Mouse (Mus musculus): Measurements from ENCODE around the gene Rem2. TPM values are rescaled to one million over a fixed set of nuclear protein-coding genes. Genes with fewer than 3 reads are reported as not detected.

Gene Rem2
- polyA plus RNA-seq, 1 experiment, result 7.9 TPM

GRCm38 (mm10) chr14:54516710-54517310 is 40.9 kb downstream of the Rem2 start:
- TF ChIP-seq CTCF (IDR thresholded peaks at IDR 0.05; ENCODE audit: extremely low read depth, insufficient read depth, low read length), result no peak
- no peak for TF ChIP-seq POLR2A (IDR thresholded peaks at IDR 0.05; ENCODE audit: extremely low read depth, insufficient read depth, low read length)
- H3K4me1 ChIP-seq (ENCODE audit: control insufficient read depth, insufficient read depth, low read length), result peaks cover 6% of the 10 kb centered on the region; the same call in 1 of the 2 replicates
- peak overlapping the region; percentile 50 for H3K4me3 ChIP-seq (ENCODE audit: insufficient read depth, low read length)
- no peak overlapping the region for H3K27ac ChIP-seq (ENCODE audit: insufficient read depth, low read length)

- peaks cover 2% of the 10 kb centered on the region; the same call in 1 of the 2 replicates for H3K4me1 ChIP-seq (ENCODE audit: control insufficient read depth, insufficient read depth, low read length)
- H3K4me3 ChIP-seq (ENCODE audit: insufficient read depth, low read length), result no peak overlapping the region
- no peak overlapping the region for H3K27ac ChIP-seq (ENCODE audit: insufficient read depth, low read length)
- TF ChIP-seq POLR2A (IDR thresholded peaks at IDR 0.05; ENCODE audit: extremely low read depth, insufficient read depth, low read length), result no peak
These were observed 47.7 kb downstream of the Rem2 start for GRCm38 (mm10) chr14:54523600-54523999.

GRCm38 (mm10) chr14:54527227-54528006 is 51.5 kb downstream of the Rem2 start:
- Histone ChIP-seq H3K27ac (ENCODE audit: insufficient read depth, low read length) (no peak overlapping the region), H3K4me3 (ENCODE audit: insufficient read depth, low read length) (peak overlapping the region; percentile 22), H3K4me1 (ENCODE audit: control insufficient read depth, insufficient read depth, low read length) (peaks cover 2% of the 10 kb centered on the region; the same call in 1 of the 2 replicates)
- TF ChIP-seq CTCF (IDR thresholded peaks at IDR 0.05; ENCODE audit: extremely low read depth, insufficient read depth, low read length) (no peak), POLR2A (IDR thresholded peaks at IDR 0.05; ENCODE audit: extremely low read depth, insufficient read depth, low read length) (no peak)

- TF ChIP-seq POLR2A (IDR thresholded peaks at IDR 0.05; ENCODE audit: extremely low read depth, insufficient read depth, low read length), result no peak
- TF ChIP-seq CTCF (IDR thresholded peaks at IDR 0.05; ENCODE audit: extremely low read depth, insufficient read depth, low read length), result no peak
- no peak overlapping the region for H3K27ac ChIP-seq (ENCODE audit: insufficient read depth, low read length)
- H3K4me3 ChIP-seq (ENCODE audit: insufficient read depth, low read length), result no peak overlapping the region
- peaks cover 2% of the 10 kb centered on the region; the same call in 1 of the 2 replicates for H3K4me1 ChIP-seq (ENCODE audit: control insufficient read depth, insufficient read depth, low read length)
These were observed 52.1 kb downstream of the Rem2 start for GRCm38 (mm10) chr14:54528007-54528393.

GRCm38 (mm10) chr14:54528446-54529111 is 52.7 kb downstream of the Rem2 start:
- H3K4me1 ChIP-seq (ENCODE audit: control insufficient read depth, insufficient read depth, low read length), result peaks cover 2% of the 10 kb centered on the region; the same call in 1 of the 2 replicates
- H3K27ac ChIP-seq (ENCODE audit: insufficient read depth, low read length), result no peak overlapping the region
- TF ChIP-seq CTCF (IDR thresholded peaks at IDR 0.05; ENCODE audit: extremely low read depth, insufficient read depth, low read length) (peak; percentile 84), POLR2A (IDR thresholded peaks at IDR 0.05; ENCODE audit: extremely low read depth, insufficient read depth, low read length) (no peak)
- H3K4me3 ChIP-seq (ENCODE audit: insufficient read depth, low read length), result no peak overlapping the region

Other genes starting within 250 kb of the Rem2 start
- gene Dad1, start 222.0 kb upstream of the Rem2 start, polyA plus RNA-seq (2012; rRNA removed), result 227 and 267 TPM in 2 replicates
- gene Abhd4, start 221.9 kb upstream of the Rem2 start, polyA plus RNA-seq (2012; rRNA removed), result 47.8 and 55.7 TPM in 2 replicates
- not detected in 2 replicates for gene Olfr49, start 191.2 kb upstream of the Rem2 start, polyA plus RNA-seq (2012; rRNA removed)
- gene Oxa1l, start 115.3 kb upstream of the Rem2 start, polyA plus RNA-seq (2012; rRNA removed), result 69.0 and 71.1 TPM in 2 replicates
- gene Slc7a7, start 58.3 kb upstream of the Rem2 start, polyA plus RNA-seq (2012; rRNA removed), result 2.5 and 3.1 TPM in 2 replicates
- 118 and 128 TPM in 2 replicates for gene Mrpl52, start 49.2 kb upstream of the Rem2 start, polyA plus RNA-seq (2012; rRNA removed)
- gene Mmp14, start 44.5 kb upstream of the Rem2 start, polyA plus RNA-seq (2012; rRNA removed), result 11.0 and 11.5 TPM in 2 replicates
- 33.0 and 33.3 TPM in 2 replicates for gene Lrp10, start 12.0 kb upstream of the Rem2 start, polyA plus RNA-seq (2012; rRNA removed)
- 52.6 and 54.8 TPM in 2 replicates for gene Prmt5, start 41.4 kb downstream of the Rem2 start, polyA plus RNA-seq (2012; rRNA removed)
- 3.7 and 3.8 TPM in 2 replicates for gene Haus4, start 78.5 kb downstream of the Rem2 start, polyA plus RNA-seq (2012; rRNA removed)
- gene Ajuba, start 101.5 kb downstream of the Rem2 start, polyA plus RNA-seq (2012; rRNA removed), result 2.3 and 3.0 TPM in 2 replicates
- gene 4931414P19Rik, start 129.9 kb downstream of the Rem2 start, polyA plus RNA-seq (2012; rRNA removed), result 5.2 and 5.8 TPM in 2 replicates
- 181 and 197 TPM in 2 replicates for gene Psmb5, start 141.9 kb downstream of the Rem2 start, polyA plus RNA-seq (2012; rRNA removed)
- gene Psmb11, start 145.3 kb downstream of the Rem2 start, polyA plus RNA-seq (2012; rRNA removed), result 0.17 and 0.23 TPM in 2 replicates
- gene Gm17606, start 164.9 kb downstream of the Rem2 start, polyA plus RNA-seq (2012; rRNA removed), result not detected in 2 replicates
- 13.3 and 18.6 TPM in 2 replicates for gene Cdh24, start 165.3 kb downstream of the Rem2 start, polyA plus RNA-seq (2012; rRNA removed)
- gene 1700123O20Rik, start 210.1 kb downstream of the Rem2 start, polyA plus RNA-seq (2012; rRNA removed), result 35.1 and 37.9 TPM in 2 replicates
- 169 and 194 TPM in 2 replicates for gene Acin1, start 210.8 kb downstream of the Rem2 start, polyA plus RNA-seq (2012; rRNA removed)
- 0.04 and 0.06 TPM in 2 replicates for gene Gm29776, start 222.7 kb downstream of the Rem2 start, polyA plus RNA-seq (2012; rRNA removed)
- gene Cebpe, start 236.1 kb downstream of the Rem2 start, polyA plus RNA-seq (2012; rRNA removed), result 0.09 TPM in 1 of 2 replicates, not detected in the other

Data from cortical plate, adult 2 months (tissue).